Mouse (Mus musculus) T-cell, adult 2 months (primary cell): ENCODE data around the gene Ccdc116.

Experiments used
- DNase-seq: peaks from one replicate; pipeline ENCODE4 v3.0.0; 2022; ENCODE audit warnings: low spot score

Gene Ccdc116

GRCm38 (mm10) chr16:17127292-17127691 is 19.7 kb downstream of the Ccdc116 start:
- peak; percentile 64 for DNase-seq

GRCm38 (mm10) chr16:17124871-17125520 is 22.0 kb downstream of the Ccdc116 start, which contains the start of gene 2610318N02Rik:
TSS of gene 2610318N02Rik (minus strand) at chr16:17125167.
- peak; percentile 44 for DNase-seq

GRCm38 (mm10) chr16:17124119-17124870 is 22.7 kb downstream of the Ccdc116 start:
- DNase-seq, result no peak

- no peak for DNase-seq
These were observed 25.5 kb downstream of the Ccdc116 start for GRCm38 (mm10) chr16:17121569-17121968.

GRCm38 (mm10) chr16:17117309-17117799 is 29.7 kb downstream of the Ccdc116 start:
- DNase-seq, result no peak

- peak; percentile 74 for DNase-seq
These were observed 36.0 kb downstream of the Ccdc116 start, which contains the start of gene Ppil2 for GRCm38 (mm10) chr16:17110771-17111743. TSS of gene Ppil2 (minus strand) at chr16:17111257.

GRCm38 (mm10) chr16:17104600-17104999 is 42.4 kb downstream of the Ccdc116 start:
- no peak for DNase-seq

GRCm38 (mm10) chr16:17102630-17103220 is 44.3 kb downstream of the Ccdc116 start:
- no peak for DNase-seq

GRCm38 (mm10) chr16:17096938-17097337 is 50.1 kb downstream of the Ccdc116 start:
- DNase-seq, result no peak
